Mouse (Mus musculus) ES-Bruce4 (cell line): ENCODE measurements around the gene Bub1. TPM values are rescaled to one million over a fixed set of nuclear protein-coding genes. Genes with fewer than 3 reads are reported as not detected.

ENCODE experiments used
- H3K27ac ChIP-seq: 2 replicates; pipeline ENCODE4 v1.5.1; 2012; ENCODE audit warnings: low read length, inconsistent platforms; ENCODE audit not compliant: insufficient read depth
- H3K27me3 ChIP-seq: 2 replicates; pipeline ENCODE4 v1.6.1; 2012; ENCODE audit warnings: mild to moderate bottlenecking, low read length, inconsistent platforms; ENCODE audit not compliant: control insufficient read depth, poor library complexity, insufficient read depth, severe bottlenecking
- H3K36me3 ChIP-seq: 2 replicates; pipeline ENCODE4 v1.6.1; 2012; ENCODE audit warnings: inconsistent platforms, mild to moderate bottlenecking, low read length, moderate library complexity; ENCODE audit not compliant: control insufficient read depth, poor library complexity, insufficient read depth, severe bottlenecking
- H3K4me1 ChIP-seq: one replicate; pipeline ENCODE4 v1.8.1; 2011; ENCODE audit warnings: low read length; ENCODE audit not compliant: control insufficient read depth, insufficient read depth
- H3K4me3 ChIP-seq: 2 replicates; pipeline ENCODE4 v1.5.1; 2011; ENCODE audit warnings: low read depth, mild to moderate bottlenecking, low read length
- H3K9ac ChIP-seq: 2 replicates; pipeline ENCODE4 v1.6.1; 2012; ENCODE audit warnings: low read depth, mild to moderate bottlenecking, inconsistent platforms; ENCODE audit not compliant: poor library complexity, severe bottlenecking
- H3K9me3 ChIP-seq: replicated peaks from 2 replicates; pipeline ENCODE4 v1.6.1; 2012; ENCODE audit warnings: mild to moderate bottlenecking, low read length, inconsistent platforms; ENCODE audit not compliant: control insufficient read depth, poor library complexity, insufficient read depth, severe bottlenecking
- CTCF ChIP-seq: IDR thresholded peaks from one replicate; pipeline ENCODE4 v1.8.1; 2011; ENCODE audit warnings: low read depth, low read length
- EP300 ChIP-seq: IDR thresholded peaks from 2 replicates; pipeline ENCODE4 v1.6.1; 2011; ENCODE audit warnings: low read depth, low read length; ENCODE audit not compliant: insufficient read depth
- POLR2A ChIP-seq: IDR thresholded peaks from one replicate; pipeline ENCODE4 v1.8.1; 2011; ENCODE audit warnings: low read length; ENCODE audit not compliant: insufficient read depth
- polyA plus RNA-seq: library from polyadenylated mRNA; stranded (reverse); fragments of >200 nt; gene quantifications from 2 replicates; pipeline ENCODE4 v1.2.4, GENCODE M21; 2011; ENCODE audit warnings: low read depth; ENCODE audit not compliant: missing spikeins, insufficient read depth, insufficient read length

Bub1 gene
- polyA plus RNA-seq, 1 experiment: 198 TPM

DNA sequence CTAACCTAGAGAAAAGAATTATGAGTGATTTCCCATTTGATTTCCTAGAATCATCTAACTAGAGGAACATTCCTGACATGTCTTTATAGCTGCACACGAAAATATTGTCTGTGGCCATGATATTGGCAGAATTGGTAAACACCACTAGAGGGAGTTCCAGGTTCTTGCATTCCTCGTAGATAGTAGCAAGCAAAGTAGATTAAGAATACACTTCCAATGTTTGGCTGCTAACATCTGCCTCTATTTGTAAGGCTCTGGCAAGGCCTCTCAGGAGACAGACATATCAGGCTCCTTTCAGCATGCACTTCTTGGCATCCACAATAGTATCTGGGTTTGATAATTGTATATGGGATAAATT, 1.1 kb upstream of the Bub1 start:
- H3K27me3 ChIP-seq: no peaks in the 10 kb centered on the region
- TF ChIP-seq POLR2A: no peak
- no peak for TF ChIP-seq EP300
- TF ChIP-seq CTCF: no peak
- no peak overlapping the region for H3K27ac ChIP-seq

DNA sequence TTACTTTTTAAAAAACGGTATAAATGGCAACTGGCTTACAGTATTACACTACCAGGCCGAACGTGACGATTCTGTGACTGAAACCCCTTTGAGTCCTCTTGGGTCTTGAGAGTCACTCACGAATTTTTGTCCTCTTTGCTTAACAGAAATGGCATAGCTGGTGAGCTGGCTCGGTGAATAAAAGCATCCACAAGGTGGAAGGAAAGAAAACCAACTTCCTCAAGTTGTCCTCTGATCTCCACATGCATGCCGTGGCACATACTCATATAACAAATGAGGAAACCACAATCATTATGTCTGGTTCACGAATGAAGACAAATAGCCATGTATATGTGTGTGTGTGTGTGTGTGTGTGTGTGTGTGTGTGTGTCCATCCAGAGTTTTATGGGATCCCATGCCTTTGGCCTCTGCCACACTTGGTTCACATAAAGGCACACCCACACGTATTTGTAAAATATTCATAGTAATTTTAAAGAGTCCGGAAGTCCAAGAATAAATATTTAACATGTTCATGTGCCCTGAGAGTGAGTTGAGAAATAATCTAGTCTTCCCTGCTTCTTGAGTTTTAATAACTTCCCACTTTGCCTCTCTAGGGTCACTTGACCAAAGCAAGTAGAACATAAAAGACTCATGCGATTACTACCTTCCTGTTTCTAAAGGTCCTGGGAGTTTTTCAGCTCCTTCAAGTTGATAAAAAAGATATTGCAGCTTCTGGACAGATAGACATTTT, 603 bp upstream of the Bub1 start:
- no peak overlapping the region; the same call in 1 of the 2 replicates for H3K4me3 ChIP-seq
- no peaks in the 10 kb centered on the region for H3K27me3 ChIP-seq
- H3K27ac ChIP-seq: peak overlapping the region; percentile 26; the same call in 1 of the 2 replicates
- TF ChIP-seq CTCF (no peak), EP300 (no peak), POLR2A (no peak)
- peaks cover 11% of the 10 kb centered on the region for H3K36me3 ChIP-seq
- peak overlapping the region; percentile 58 for H3K9ac ChIP-seq
- no peaks in the 10 kb centered on the region for H3K4me1 ChIP-seq
- H3K9me3 ChIP-seq: no peaks in the 10 kb centered on the region

More for the DNA sequence above, 1.1 kb upstream of the Bub1 start:
- Histone ChIP-seq H3K9me3 (no peaks in the 10 kb centered on the region), H3K4me1 (no peaks in the 10 kb centered on the region), H3K36me3 (peaks cover 11% of the 10 kb centered on the region), H3K4me3 (no peak overlapping the region), H3K9ac (no peak overlapping the region)

DNA sequence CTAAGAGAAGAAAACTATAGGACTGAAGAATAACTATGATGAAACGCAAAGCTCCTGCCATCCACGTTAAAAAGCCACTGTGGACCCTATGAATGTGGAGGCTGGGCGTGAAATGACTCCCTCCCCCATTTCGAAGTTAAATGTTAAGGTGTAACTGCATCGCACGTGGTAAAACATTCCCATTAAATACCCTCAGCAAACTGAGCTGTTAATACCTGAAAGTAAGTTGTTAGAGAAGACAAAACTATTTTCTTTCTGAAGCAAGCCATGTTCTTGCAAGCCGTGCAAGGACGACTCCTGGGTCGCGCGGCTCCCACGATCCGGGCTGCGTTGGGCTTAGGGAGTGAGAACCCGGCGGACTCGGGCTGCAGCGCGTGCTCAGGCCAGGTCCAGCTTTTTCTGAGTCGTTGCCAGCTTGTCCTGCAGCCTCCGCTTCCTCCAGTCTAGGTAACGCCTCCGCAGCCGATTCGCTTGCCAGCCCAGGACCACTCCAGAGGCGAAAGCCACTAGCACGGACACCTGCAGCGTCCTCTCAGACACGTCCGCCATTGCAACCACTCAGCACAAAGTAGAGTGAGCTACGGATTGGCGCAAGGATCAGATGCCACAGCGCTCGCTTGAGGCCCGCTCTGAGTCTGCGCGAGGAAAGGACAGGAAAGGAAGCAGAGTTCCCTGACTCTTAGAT, 39.6 kb downstream of the Bub1 start, which contains the start of gene Mtln:
Gene Mtln, minus strand, starts transcription at position 570 of the 685 bp plus-strand sequence.
- Histone ChIP-seq H3K27ac (peak within 1 kb of the TSS; percentile 25), H3K4me1 (peaks cover 3% of the 10 kb centered on the region), H3K9ac (peak within 1 kb of the TSS; percentile 49), H3K4me3 (peak within 1 kb of the TSS; percentile 69), H3K27me3 (no peaks in the 10 kb centered on the region), H3K9me3 (no peaks in the 10 kb centered on the region), H3K36me3 (no peaks in the 10 kb centered on the region)
- peak; percentile 82 for TF ChIP-seq POLR2A
- TF ChIP-seq CTCF: no peak
- TF ChIP-seq EP300: 0 out of 2 replicates have a peak, but pooled peaks have one; percentile 44

DNA sequence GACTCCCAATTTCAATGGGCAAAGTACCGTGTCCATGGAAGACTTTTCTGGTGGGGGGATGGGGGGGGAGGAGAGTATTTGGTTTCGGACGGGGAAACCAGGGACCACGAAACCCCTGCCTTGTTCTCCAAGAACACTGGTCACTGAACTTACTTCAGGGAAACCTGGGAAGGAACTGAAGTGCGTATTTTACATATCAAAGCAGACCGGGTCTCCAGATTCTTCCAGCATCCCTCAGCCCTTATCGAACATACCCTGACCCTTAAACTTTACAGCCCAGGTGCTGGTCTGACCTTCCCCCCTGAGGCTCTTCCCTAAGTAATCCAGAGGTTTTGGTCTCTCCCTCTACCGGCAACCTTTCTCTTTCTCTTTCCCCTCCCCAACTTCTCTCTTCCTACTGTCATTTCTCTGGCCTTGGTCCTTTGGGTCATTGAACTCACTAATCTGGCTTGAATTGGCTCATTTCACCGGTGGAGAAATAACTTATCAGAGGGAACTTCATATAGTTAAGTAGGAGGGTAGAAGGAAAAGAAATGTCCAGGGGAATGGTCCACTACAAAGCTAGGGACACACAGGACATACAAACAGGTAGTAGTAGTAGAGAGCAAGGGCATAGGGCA, 41.9 kb downstream of the Bub1 start:
- no peaks in the 10 kb centered on the region for H3K9me3 ChIP-seq
- TF ChIP-seq EP300 (no peak), CTCF (no peak), POLR2A (no peak)
- peaks cover 3% of the 10 kb centered on the region for H3K4me1 ChIP-seq
- H3K36me3 ChIP-seq: no peaks in the 10 kb centered on the region
- H3K9ac ChIP-seq: peak overlapping the region; percentile 72
- H3K27me3 ChIP-seq: no peaks in the 10 kb centered on the region
- 0 out of 2 replicates have a peak overlapping the region, but pooled peaks have one; percentile 9 for H3K4me3 ChIP-seq
- H3K27ac ChIP-seq: no peak overlapping the region

DNA sequence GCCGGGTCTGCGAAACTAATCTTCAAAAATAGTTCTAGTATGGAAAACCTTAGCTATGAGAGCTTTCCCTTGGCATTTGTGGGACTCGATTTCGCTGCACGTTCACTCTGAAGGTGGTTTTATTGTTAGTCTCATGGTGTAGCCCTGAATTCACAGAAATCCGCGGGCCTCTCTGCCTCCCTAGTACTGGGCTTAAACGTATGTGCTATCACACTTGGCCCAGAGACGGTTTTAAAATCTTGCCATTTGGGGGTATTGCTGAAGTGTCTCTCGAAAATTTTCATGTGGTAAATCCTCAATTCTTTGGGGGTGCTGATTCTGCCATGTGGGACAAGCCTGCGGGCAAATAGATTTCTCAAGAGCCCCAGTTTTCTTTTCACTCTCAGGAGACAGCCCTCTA, 42.5 kb downstream of the Bub1 start:
- no peaks in the 10 kb centered on the region for H3K9me3 ChIP-seq
- H3K4me1 ChIP-seq: peaks cover 3% of the 10 kb centered on the region
- H3K27ac ChIP-seq: peak overlapping the region; percentile 15; the same call in 1 of the 2 replicates
- H3K4me3 ChIP-seq: peak overlapping the region; percentile 78
- H3K36me3 ChIP-seq: no peaks in the 10 kb centered on the region
- peak overlapping the region; percentile 72 for H3K9ac ChIP-seq
- no peak for TF ChIP-seq POLR2A
- no peak for TF ChIP-seq EP300
- no peak for TF ChIP-seq CTCF
- no peaks in the 10 kb centered on the region for H3K27me3 ChIP-seq
